Mouse (Mus musculus) B cell, adult (primary cell): ENCODE measurements around the gene Vars. TPM values are rescaled to one million over a fixed set of nuclear protein-coding genes. Genes with fewer than 3 reads are reported as not detected.

Experiments
- total RNA-seq: library from RNA; stranded (reverse); gene quantifications from 4 replicates; pipeline ENCODE4 v1.2.4, GENCODE M21; 2023; ENCODE audit not compliant: inconsistent age

Vars gene
- 269 to 300 TPM (median 290 TPM) in 4 replicates for total RNA-seq

GRCm38 (mm10) chr17:35000717-35001451 is at the start of gene Vars:
Vars (plus strand) TSS chr17:35000987.

GRCm38 (mm10) chr17:34959130-34959778 is 41.5 kb upstream of the Vars start, which contains the start of gene Hspa1b:
Hspa1b (minus strand) TSS chr17:34959238.

DNA sequence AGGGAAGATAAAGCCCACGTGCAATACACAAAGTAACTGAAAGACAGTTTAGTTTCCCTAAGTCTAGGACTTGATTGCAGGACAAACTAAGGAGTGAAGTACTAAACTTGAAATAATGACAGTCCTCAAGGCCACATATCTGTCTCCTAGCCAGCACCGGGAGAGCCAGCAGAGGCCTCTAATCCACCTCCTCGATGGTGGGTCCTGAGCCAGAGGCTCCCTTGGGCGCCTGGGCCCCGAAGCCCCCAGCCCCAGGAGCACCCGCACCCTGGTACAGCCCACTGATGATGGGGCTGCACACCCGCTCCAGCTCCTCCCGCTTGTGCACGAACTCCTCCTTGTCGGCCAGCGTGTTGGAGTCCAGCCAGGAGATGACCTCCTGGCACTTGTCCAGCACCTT is 31.0 kb upstream of the Vars start, which contains the start of gene Gm20481:
Gm20481 (plus strand) TSS at position 91 of the 400 bp plus-strand sequence.

GRCm38 (mm10) chr17:34972069-34972749 is 28.6 kb upstream of the Vars start, which contains the start of the genes Hspa1a and Hspa1l:
Hspa1a (minus strand) TSS chr17:34972156.
Hspa1l (plus strand) TSS chr17:34972703.

GRCm38 (mm10) chr17:34981690-34982180 is 19.1 kb upstream of the Vars start, which contains the start of gene Lsm2:
Lsm2 (plus strand) TSS chr17:34981862.

GRCm38 (mm10) chr17:35016376-35016775 is 15.6 kb downstream of the Vars start, which contains the start of gene Vwa7:
Vwa7 (plus strand) TSS chr17:35016579.

GRCm38 (mm10) chr17:35027277-35028068 is 26.7 kb downstream of the Vars start, which contains the start of gene Sapcd1:
Sapcd1 (minus strand) TSS chr17:35028016.

GRCm38 (mm10) chr17:35046681-35047455 is 46.1 kb downstream of the Vars start, which contains the start of gene Msh5:
Msh5 (minus strand) TSS chr17:35046745.

GRCm38 (mm10) chr17:35049561-35050016 is 48.8 kb downstream of the Vars start, which contains the start of gene Clic1:
Clic1 (plus strand) TSS chr17:35049966.

GRCm38 (mm10) chr17:35058911-35059892 is 58.4 kb downstream of the Vars start, which contains the start of gene Ddah2:
Ddah2 (plus strand) TSS chr17:35059035.

DNA sequence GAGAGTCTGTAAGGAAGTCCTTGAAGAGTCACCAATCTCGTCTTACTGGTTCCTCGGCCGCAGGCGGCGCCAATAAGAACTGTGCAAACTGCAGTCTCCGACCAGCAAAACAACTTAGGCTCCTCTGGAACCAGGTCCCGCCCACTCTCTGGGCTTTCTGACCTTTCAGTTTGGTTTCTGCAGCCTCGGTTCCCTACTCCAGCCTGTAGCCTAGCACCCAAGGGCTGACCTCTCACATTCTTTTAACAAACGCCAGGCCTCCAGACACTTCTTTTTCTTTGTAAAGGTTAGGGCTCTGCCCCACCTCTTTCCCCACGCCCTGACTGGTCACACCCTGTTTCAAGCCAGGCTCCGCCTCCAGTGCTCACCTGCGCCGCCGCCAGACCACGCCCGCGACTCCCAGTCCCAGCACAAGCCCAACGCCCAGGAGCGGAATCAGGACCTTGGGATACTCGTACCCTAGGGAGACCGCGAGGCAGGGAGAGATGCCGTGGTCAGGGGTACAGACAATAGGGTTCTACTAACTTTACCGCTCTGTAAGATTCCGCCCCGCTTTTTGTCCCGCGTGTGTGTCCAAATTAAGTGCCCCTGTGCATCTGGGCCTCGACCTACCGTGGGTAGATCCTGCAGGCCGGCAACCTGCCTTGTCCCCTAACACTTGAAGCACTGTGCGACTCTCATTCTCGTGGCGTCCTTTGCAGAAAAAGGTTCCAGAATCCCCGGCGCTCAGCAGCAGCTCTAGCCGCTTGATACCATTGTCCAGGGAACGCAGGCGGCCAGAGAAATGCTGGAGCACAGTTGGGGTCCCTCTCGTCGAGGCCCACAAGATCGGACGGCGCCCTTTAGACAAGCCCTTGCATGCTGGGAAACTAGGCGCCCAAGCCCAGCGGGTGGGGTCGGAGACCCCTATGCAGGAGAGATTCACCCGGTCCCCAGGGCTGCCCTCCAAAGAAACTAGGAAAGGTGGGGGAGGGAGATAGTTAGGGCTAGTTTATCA is 64.5 kb downstream of the Vars start, which contains the start of gene Ly6g6c:
Ly6g6c (plus strand) TSS at position 438 of the 997 bp plus-strand sequence.

Other genes starting within 250 kb of the Vars start
- not detected in 4 replicates for gene Cyp21a1, start 196.4 kb upstream of the Vars start, total RNA-seq
- 60.8 to 71.7 TPM (median 69.2 TPM) in 4 replicates for gene Stk19, start 164.0 kb upstream of the Vars start, total RNA-seq
- gene Dxo, start 164.0 kb upstream of the Vars start, total RNA-seq = 75.3 to 85.7 TPM (median 83.7 TPM) in 4 replicates
- 102 to 123 TPM (median 110 TPM) in 4 replicates for gene Skiv2l, start 150.8 kb upstream of the Vars start, total RNA-seq
- 33.5 to 41.3 TPM (median 38.0 TPM) in 4 replicates for gene Nelfe, start 150.6 kb upstream of the Vars start, total RNA-seq
- gene Cfb, start 138.5 kb upstream of the Vars start, total RNA-seq = 0.54 TPM in 1 of 4 replicates, not detected in the others
- gene Zbtb12, start 121.5 kb upstream of the Vars start, total RNA-seq = 11.1 to 11.4 TPM (median 11.2 TPM) in 4 replicates
- gene Gm20547, start 118.9 kb upstream of the Vars start, total RNA-seq = 0.27 TPM in 1 of 4 replicates, not detected in the others
- gene C2, start 102.7 kb upstream of the Vars start, total RNA-seq = 1.8 to 3.4 TPM (median 2.8 TPM) in 4 replicates
- 152 to 164 TPM (median 157 TPM) in 4 replicates for gene Ehmt2, start 102.5 kb upstream of the Vars start, total RNA-seq
- not detected in 4 replicates for gene Slc44a4, start 86.5 kb upstream of the Vars start, total RNA-seq
- 94.9 to 102 TPM (median 98.6 TPM) in 4 replicates for gene Neu1, start 69.7 kb upstream of the Vars start, total RNA-seq
- gene Hspa1b, start 41.7 kb upstream of the Vars start, total RNA-seq = 17.8 to 62.2 TPM (median 28.7 TPM) in 4 replicates
- not detected in 4 replicates for gene Gm20481, start 31.1 kb upstream of the Vars start, total RNA-seq
- 10.4 to 29.3 TPM (median 20.1 TPM) in 4 replicates for gene Hspa1a, start 28.8 kb upstream of the Vars start, total RNA-seq
- gene Hspa1l, start 28.3 kb upstream of the Vars start, total RNA-seq = 0.21 to 0.38 TPM in 2 of 4 replicates, not detected in the others
- gene Lsm2, start 19.1 kb upstream of the Vars start, total RNA-seq = 30.0 to 37.2 TPM (median 32.0 TPM) in 4 replicates
- gene Vwa7, start 15.6 kb downstream of the Vars start, total RNA-seq = 0.16 to 0.54 TPM (median 0.25 TPM) in 4 replicates
- gene Sapcd1, start 27.0 kb downstream of the Vars start, total RNA-seq = 3.4 to 6.4 TPM (median 4.6 TPM) in 4 replicates
- 6.1 to 10.5 TPM (median 9.2 TPM) in 4 replicates for gene Msh5, start 45.8 kb downstream of the Vars start, total RNA-seq
- gene Clic1, start 49.0 kb downstream of the Vars start, total RNA-seq = 196 to 218 TPM (median 210 TPM) in 4 replicates
- 2.6 to 4.8 TPM (median 4.2 TPM) in 4 replicates for gene Ddah2, start 58.0 kb downstream of the Vars start, total RNA-seq
- not detected in 4 replicates for gene Ly6g6c, start 64.4 kb downstream of the Vars start, total RNA-seq
- gene Mpig6b, start 65.2 kb downstream of the Vars start, total RNA-seq = 0.45 TPM in 1 of 4 replicates, not detected in the others
- not detected in 4 replicates for gene Ly6g6e, start 75.9 kb downstream of the Vars start, total RNA-seq
- not detected in 4 replicates for gene Ly6g6d, start 77.1 kb downstream of the Vars start, total RNA-seq
- not detected in 4 replicates for gene Ly6g6f, start 84.6 kb downstream of the Vars start, total RNA-seq
- gene Abhd16a, start 88.3 kb downstream of the Vars start, total RNA-seq = 76.3 to 80.8 TPM (median 77.2 TPM) in 4 replicates
- gene Ly6g5c, start 107.3 kb downstream of the Vars start, total RNA-seq = not detected in 4 replicates
- gene Ly6g5b, start 114.4 kb downstream of the Vars start, total RNA-seq = 0.93 to 1.6 TPM (median 1.2 TPM) in 4 replicates
- gene Gpank1, start 120.5 kb downstream of the Vars start, total RNA-seq = 24.7 to 31.8 TPM (median 30.3 TPM) in 4 replicates
- 121 to 143 TPM (median 135 TPM) in 4 replicates for gene Csnk2b, start 121.1 kb downstream of the Vars start, total RNA-seq
- 10.6 to 19.4 TPM (median 13.7 TPM) in 4 replicates for gene D17H6S53E, start 125.4 kb downstream of the Vars start, total RNA-seq
- gene Apom, start 131.1 kb downstream of the Vars start, total RNA-seq = 0.51 to 2.8 TPM (median 0.69 TPM) in 3 of 4 replicates, not detected in the other
- gene Bag6, start 134.2 kb downstream of the Vars start, total RNA-seq = 446 to 480 TPM (median 464 TPM) in 4 replicates
- gene Prrc2a, start 163.9 kb downstream of the Vars start, total RNA-seq = 328 to 347 TPM (median 341 TPM) in 4 replicates
- 4.4 to 9.9 TPM (median 8.0 TPM) in 4 replicates for gene Aif1, start 175.1 kb downstream of the Vars start, total RNA-seq
- gene Lst1, start 187.5 kb downstream of the Vars start, total RNA-seq = 38.1 to 43.3 TPM (median 40.2 TPM) in 4 replicates
- 564 to 668 TPM (median 599 TPM) in 4 replicates for gene Ltb, start 193.5 kb downstream of the Vars start, total RNA-seq
- gene Tnf, start 201.0 kb downstream of the Vars start, total RNA-seq = 9.9 to 12.7 TPM (median 11.2 TPM) in 4 replicates
- 31.8 to 44.1 TPM (median 36.1 TPM) in 4 replicates for gene Lta, start 204.4 kb downstream of the Vars start, total RNA-seq
- gene Gm16181, start 219.8 kb downstream of the Vars start, total RNA-seq = not detected in 4 replicates
- 1.6 to 2.5 TPM (median 2.1 TPM) in 4 replicates for gene Atp6v1g2, start 232.7 kb downstream of the Vars start, total RNA-seq
- gene Nfkbil1, start 234.8 kb downstream of the Vars start, total RNA-seq = 13.3 to 15.9 TPM (median 13.7 TPM) in 4 replicates
- 432 to 470 TPM (median 447 TPM) in 4 replicates for gene Ddx39b, start 240.8 kb downstream of the Vars start, total RNA-seq